Mouse (Mus musculus): ENCODE data around the gene Aptx.

The Aptx gene

DNA sequence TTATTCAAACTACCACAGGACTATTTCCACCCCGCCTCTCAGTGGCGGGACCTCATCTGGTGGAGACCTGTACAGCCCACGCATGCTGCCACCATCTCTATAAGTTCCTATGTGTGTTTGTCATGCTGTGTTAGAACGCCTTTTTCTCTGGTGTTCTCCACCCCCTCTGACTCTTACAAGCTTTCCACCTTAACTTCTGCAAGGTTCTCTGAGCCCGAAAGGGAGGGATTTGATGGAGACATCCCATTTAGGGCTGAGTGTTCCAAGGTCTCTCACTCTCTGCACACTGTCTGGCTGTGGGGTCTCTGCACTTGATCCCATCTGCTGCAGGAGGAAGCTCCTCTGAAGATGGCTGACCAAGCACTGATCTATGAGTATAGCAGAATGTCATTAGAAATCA, 29.5 kb downstream of the Aptx start:
- in situ Hi-C loops (cut with MboI): loop anchor here (10.0 kb wide), 1 partner anchor 389 kb away; no protein-coding TSS in a partner anchor

DNA sequence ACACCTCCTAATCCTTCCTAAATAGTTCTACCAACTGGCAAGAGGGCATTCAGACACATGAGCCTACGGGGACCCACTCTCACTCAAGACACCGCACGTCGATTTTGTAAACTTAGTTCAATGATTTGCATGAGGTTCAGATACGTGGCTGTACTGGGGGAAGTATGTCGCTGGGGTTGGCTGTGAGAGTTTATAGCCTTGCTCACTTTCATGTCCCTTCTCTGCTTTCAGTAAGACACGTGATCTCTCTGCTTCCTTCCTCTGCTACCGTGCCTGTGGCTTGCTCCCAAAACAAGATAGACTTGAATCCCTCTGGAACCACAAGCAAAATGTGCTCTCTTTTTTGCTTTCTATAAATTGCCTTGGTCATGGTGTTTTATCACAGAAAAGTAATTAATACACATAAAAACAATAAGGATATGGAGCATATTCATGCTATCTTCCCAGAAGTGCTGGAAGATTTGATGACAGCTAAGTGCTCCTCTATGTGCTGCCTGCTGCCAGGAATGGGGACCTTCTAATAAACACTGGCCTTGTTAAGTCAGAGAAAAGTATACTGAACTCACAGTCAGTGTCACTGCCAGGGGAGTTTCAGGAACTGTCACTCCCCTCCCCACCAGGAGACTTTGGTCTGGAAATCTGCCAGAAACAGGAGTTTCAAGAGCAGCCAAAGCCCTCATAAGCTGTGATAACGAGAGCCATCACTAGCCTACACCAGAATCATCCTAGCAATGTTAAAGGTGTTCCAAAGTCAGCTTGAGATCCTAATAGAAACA, 36.6 kb downstream of the Aptx start:
- in situ Hi-C loops (cut with MboI): no loop called here

DNA sequence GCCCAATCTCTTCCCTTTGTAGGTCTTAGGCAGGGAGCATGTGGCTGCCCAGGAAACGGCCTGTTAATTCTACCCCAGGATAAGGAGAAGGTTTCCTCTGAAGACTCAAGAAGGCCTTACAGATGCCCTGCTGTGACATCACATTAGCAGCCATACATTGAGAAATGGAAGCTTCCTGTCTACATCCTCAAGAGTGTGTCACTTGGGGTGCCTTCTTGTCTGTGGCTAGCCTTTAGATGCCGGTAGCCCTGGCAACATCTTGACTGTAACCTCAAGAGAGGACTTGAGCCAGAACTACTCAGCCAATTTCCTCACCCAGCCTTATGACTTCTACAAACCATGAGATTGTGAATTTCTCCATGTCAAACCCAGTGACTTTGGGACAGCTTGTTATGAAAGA, 51.9 kb downstream of the Aptx start:
- in situ Hi-C loops (cut with MboI): no loop called here

DNA sequence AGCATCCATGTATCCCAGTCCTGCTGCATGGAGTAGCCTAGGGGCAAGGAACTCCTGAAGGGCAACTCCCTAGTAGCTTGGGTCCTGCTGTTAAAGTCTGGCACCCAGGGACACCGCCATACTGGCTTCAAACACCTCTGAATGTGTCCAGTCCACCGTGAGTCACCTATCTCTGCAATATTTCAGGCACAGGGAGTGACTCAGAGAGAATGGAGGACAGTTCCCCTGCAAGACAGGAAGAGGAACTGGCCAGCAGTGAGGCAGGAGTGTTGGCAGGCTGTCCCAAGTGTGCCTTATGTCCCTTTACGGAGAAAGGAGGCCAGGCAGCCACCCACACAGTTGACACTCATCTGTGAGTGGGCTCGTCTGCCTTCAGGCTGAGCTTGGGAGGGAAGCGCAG, 53.9 kb downstream of the Aptx start:
- in situ Hi-C loops (cut with MboI): no loop called here

DNA sequence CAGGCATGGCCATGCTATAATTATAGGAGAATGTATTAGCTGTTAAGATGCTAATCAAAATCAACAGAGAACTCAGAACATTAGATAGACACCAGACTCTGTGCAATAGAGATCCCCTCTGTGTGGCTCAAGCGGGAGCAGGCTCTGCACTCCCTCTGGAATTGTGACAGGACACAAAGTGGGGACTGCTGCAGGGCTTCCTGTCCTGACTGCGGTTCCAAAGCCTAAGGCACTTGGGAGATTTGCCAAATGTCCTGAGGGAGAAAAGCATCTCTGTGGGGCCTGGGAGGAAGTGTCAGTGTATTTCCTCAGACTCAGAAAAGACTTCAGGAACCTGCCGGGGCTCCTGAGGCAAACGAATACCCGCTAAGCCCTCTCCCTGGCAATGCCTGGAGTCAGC, 59.4 kb downstream of the Aptx start:
- in situ Hi-C loops (cut with MboI): no loop called here

DNA sequence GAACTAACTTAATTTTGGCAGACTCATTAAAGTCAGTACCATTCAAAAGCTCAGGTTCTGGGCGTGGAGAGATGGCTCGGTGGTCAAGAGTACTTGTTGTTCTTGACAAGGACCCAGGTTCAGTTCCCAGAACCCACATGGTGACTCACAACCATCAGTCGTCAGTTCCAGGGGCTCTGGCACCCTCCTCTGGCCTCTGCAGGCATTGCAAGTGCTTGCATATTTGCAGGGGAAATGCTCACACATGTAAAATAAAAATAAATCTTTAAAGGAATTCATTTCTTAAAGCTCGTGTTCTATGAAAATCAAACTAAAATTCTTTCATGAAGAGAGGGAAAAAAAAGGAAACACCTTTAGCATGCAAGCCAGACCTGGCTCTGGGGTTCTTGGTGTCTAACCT, 62.0 kb downstream of the Aptx start:
- in situ Hi-C loops (cut with MboI): no loop called here

Measured in mature B cell (primary cell).